Mouse (Mus musculus) hindbrain, embryonic 13.5 days (tissue): ENCODE measurements around the gene Rufy3. TPM values are rescaled to one million over a fixed set of nuclear protein-coding genes. Genes with fewer than 3 reads are reported as not detected.

Experiments
- ATAC-seq: fragments of 200-750 bp; cut with Nextera tagmentation; 2 replicates; pipeline ENCODE4 v1.8.0; 2017; ENCODE audit warnings: moderate TSS enrichment; ENCODE audit not compliant: low FRiP score
- H3K27ac ChIP-seq: fragments of 300-500 bp; sonication (generic); 2 replicates; pipeline ENCODE4 v1.5.1; 2015; ENCODE audit warnings: inconsistent platforms, mild to moderate bottlenecking, moderate library complexity
- H3K27me3 ChIP-seq: fragments of 300-500 bp; sonication (generic); 2 replicates; pipeline ENCODE4 v1.6.1; 2015; ENCODE audit warnings: mild to moderate bottlenecking, inconsistent platforms
- H3K36me3 ChIP-seq: fragments of 300-500 bp; sonication (generic); 2 replicates; pipeline ENCODE4 v1.6.1; 2015; ENCODE audit warnings: mild to moderate bottlenecking, inconsistent platforms
- H3K4me1 ChIP-seq: fragments of 300-500 bp; sonication (generic); replicated peaks from 2 replicates; pipeline ENCODE4 v1.6.1; 2015; ENCODE audit warnings: inconsistent platforms
- H3K4me2 ChIP-seq: fragments of 300-500 bp; sonication (generic); 2 replicates; pipeline ENCODE4 v1.6.1; 2015; ENCODE audit warnings: inconsistent platforms, mild to moderate bottlenecking, moderate library complexity
- H3K4me3 ChIP-seq: fragments of 300-500 bp; sonication (generic); 2 replicates; pipeline ENCODE4 v1.5.1; 2015; ENCODE audit warnings: mild to moderate bottlenecking, inconsistent platforms
- H3K9ac ChIP-seq: fragments of 300-500 bp; sonication (generic); 2 replicates; pipeline ENCODE4 v1.6.1; 2015; ENCODE audit warnings: mild to moderate bottlenecking, inconsistent platforms
- H3K9me3 ChIP-seq: fragments of 300-500 bp; sonication (generic); 2 replicates; pipeline ENCODE4 v1.6.1; 2016; ENCODE audit warnings: inconsistent platforms
- WGBS: fragments of 180-500 bp; shearing (Covaris S2); methylation state at CpG from one replicate; pipeline ENCODE4 v1.1.7; 2015; 5-methylcytosine and 5-hydroxymethylcytosine counted together
- polyA plus RNA-seq: library from polyadenylated mRNA; unstranded; fragments of >200 nt; fragmentation: Nextera tagmentation; extraction: Ambion mirVana; gene quantifications from 2 replicates; pipeline ENCODE4 v1.2.1, GENCODE M21; 2015

Rufy3 gene
- polyA plus RNA-seq, 1 experiment from 2014 or later = 299 TPM

GRCm38 (mm10) chr5:88604046-88604445 lies 39.2 kb downstream of the Rufy3 start:
- no peaks in the 10 kb centered on the region for H3K4me1 ChIP-seq
- H3K4me2 ChIP-seq = no peak overlapping the region
- H3K4me3 ChIP-seq = no peak overlapping the region
- no peak overlapping the region for H3K27ac ChIP-seq
- ATAC-seq = no peak
- no peaks in the 10 kb centered on the region for H3K27me3 ChIP-seq
- 97% methylated on average over 3 of the region's 3 CpGs for WGBS
- no peaks in the 10 kb centered on the region for H3K9me3 ChIP-seq
- H3K36me3 ChIP-seq = peaks cover 15% of the 10 kb centered on the region
- no peak overlapping the region for H3K9ac ChIP-seq

- Histone ChIP-seq H3K4me3 (no peak overlapping the region), H3K27me3 (no peaks in the 10 kb centered on the region), H3K36me3 (peaks cover 13% of the 10 kb centered on the region), H3K27ac (no peak overlapping the region), H3K9ac (no peak overlapping the region), H3K4me1 (no peaks in the 10 kb centered on the region), H3K9me3 (no peaks in the 10 kb centered on the region), H3K4me2 (no peak overlapping the region)
- ATAC-seq = peak; percentile 61; the same call in 1 of the 2 replicates
- 97% methylated on average over 7 of the region's 7 CpGs for WGBS
Observed at GRCm38 (mm10) chr5:88604641-88605358, 40.0 kb downstream of the Rufy3 start.

- 100% methylated on average over 1 of the region's 1 CpGs for WGBS
- ATAC-seq = no peak
- Histone ChIP-seq H3K4me1 (no peaks in the 10 kb centered on the region), H3K27ac (no peak overlapping the region), H3K9ac (no peak overlapping the region), H3K4me3 (no peak overlapping the region), H3K4me2 (no peak overlapping the region), H3K9me3 (no peaks in the 10 kb centered on the region), H3K36me3 (peaks cover 63% of the 10 kb centered on the region), H3K27me3 (no peaks in the 10 kb centered on the region)
Observed at GRCm38 (mm10) chr5:88614129-88614528, 49.3 kb downstream of the Rufy3 start.

- Histone ChIP-seq H3K36me3 (peaks cover 83% of the 10 kb centered on the region), H3K4me1 (no peaks in the 10 kb centered on the region), H3K4me3 (no peak overlapping the region), H3K9me3 (no peaks in the 10 kb centered on the region), H3K4me2 (no peak overlapping the region), H3K27ac (no peak overlapping the region), H3K27me3 (no peaks in the 10 kb centered on the region), H3K9ac (no peak overlapping the region)
- WGBS = 90% methylated on average over 4 of the region's 4 CpGs
- ATAC-seq = no peak
Observed at GRCm38 (mm10) chr5:88616988-88617387, 52.1 kb downstream of the Rufy3 start.

- Histone ChIP-seq H3K9me3 (no peaks in the 10 kb centered on the region), H3K27me3 (no peaks in the 10 kb centered on the region), H3K4me3 (no peak overlapping the region), H3K27ac (no peak overlapping the region), H3K9ac (no peak overlapping the region), H3K36me3 (peaks cover 70% of the 10 kb centered on the region), H3K4me2 (no peak overlapping the region), H3K4me1 (no peaks in the 10 kb centered on the region)
- WGBS = 98% methylated on average over 4 of the region's 4 CpGs
- 0 out of 2 replicates have a peak, but pooled peaks have one; percentile 21 for ATAC-seq
Observed at GRCm38 (mm10) chr5:88627545-88627944, 62.7 kb downstream of the Rufy3 start.

- H3K27me3 ChIP-seq = no peaks in the 10 kb centered on the region
- no peak overlapping the region for H3K4me2 ChIP-seq
- H3K27ac ChIP-seq = no peak overlapping the region
- WGBS = 89% methylated on average over 11 of the region's 11 CpGs
- no peaks in the 10 kb centered on the region for H3K9me3 ChIP-seq
- H3K36me3 ChIP-seq = peaks cover 84% of the 10 kb centered on the region
- H3K9ac ChIP-seq = no peak overlapping the region
- H3K4me3 ChIP-seq = no peak overlapping the region
- ATAC-seq = no peak
- H3K4me1 ChIP-seq = no peaks in the 10 kb centered on the region
Observed at GRCm38 (mm10) chr5:88629125-88629524, 64.3 kb downstream of the Rufy3 start.

GRCm38 (mm10) chr5:88629987-88630386 lies 65.1 kb downstream of the Rufy3 start:
- 94% methylated on average over 8 of the region's 8 CpGs for WGBS

GRCm38 (mm10) chr5:88630883-88631282 lies 66.0 kb downstream of the Rufy3 start:
- Histone ChIP-seq H3K36me3 (peaks cover 90% of the 10 kb centered on the region), H3K4me3 (no peak overlapping the region), H3K27ac (no peak overlapping the region), H3K4me2 (no peak overlapping the region), H3K4me1 (no peaks in the 10 kb centered on the region), H3K9me3 (no peaks in the 10 kb centered on the region), H3K9ac (no peak overlapping the region), H3K27me3 (no peaks in the 10 kb centered on the region)
- ATAC-seq = no peak
- WGBS = 85% methylated on average over 3 of the region's 3 CpGs

More at GRCm38 (mm10) chr5:88629987-88630386, 65.1 kb downstream of the Rufy3 start:
- no peak for ATAC-seq
- no peak overlapping the region for H3K4me2 ChIP-seq
- H3K9me3 ChIP-seq = no peaks in the 10 kb centered on the region
- H3K4me3 ChIP-seq = no peak overlapping the region
- H3K4me1 ChIP-seq = no peaks in the 10 kb centered on the region
- no peak overlapping the region for H3K9ac ChIP-seq
- peaks cover 88% of the 10 kb centered on the region for H3K36me3 ChIP-seq
- H3K27me3 ChIP-seq = no peaks in the 10 kb centered on the region
- no peak overlapping the region for H3K27ac ChIP-seq

GRCm38 (mm10) chr5:88631545-88631944 lies 66.7 kb downstream of the Rufy3 start:
- no peak for ATAC-seq
- no peak overlapping the region for H3K4me2 ChIP-seq
- H3K9ac ChIP-seq = no peak overlapping the region
- H3K4me3 ChIP-seq = no peak overlapping the region
- H3K27me3 ChIP-seq = no peaks in the 10 kb centered on the region
- peaks cover 87% of the 10 kb centered on the region for H3K36me3 ChIP-seq
- no peak overlapping the region for H3K27ac ChIP-seq
- no peaks in the 10 kb centered on the region for H3K4me1 ChIP-seq
- 94% methylated on average over 5 of the region's 5 CpGs for WGBS
- no peaks in the 10 kb centered on the region for H3K9me3 ChIP-seq

GRCm38 (mm10) chr5:88632463-88632862 lies 67.6 kb downstream of the Rufy3 start:
- WGBS = 84% methylated on average over 9 of the region's 9 CpGs

GRCm38 (mm10) chr5:88634076-88634475 lies 69.2 kb downstream of the Rufy3 start:
- H3K4me3 ChIP-seq = no peak overlapping the region
- H3K36me3 ChIP-seq = peaks cover 92% of the 10 kb centered on the region
- WGBS = 85% methylated on average over 5 of the region's 5 CpGs
- H3K27ac ChIP-seq = no peak overlapping the region
- ATAC-seq = no peak
- H3K4me2 ChIP-seq = no peak overlapping the region
- no peaks in the 10 kb centered on the region for H3K27me3 ChIP-seq
- H3K9me3 ChIP-seq = no peaks in the 10 kb centered on the region
- H3K9ac ChIP-seq = no peak overlapping the region
- no peaks in the 10 kb centered on the region for H3K4me1 ChIP-seq

More at GRCm38 (mm10) chr5:88632463-88632862, 67.6 kb downstream of the Rufy3 start:
- no peak overlapping the region for H3K9ac ChIP-seq
- ATAC-seq = no peak
- H3K27me3 ChIP-seq = no peaks in the 10 kb centered on the region
- H3K4me2 ChIP-seq = no peak overlapping the region
- H3K9me3 ChIP-seq = no peaks in the 10 kb centered on the region
- no peak overlapping the region for H3K4me3 ChIP-seq
- no peaks in the 10 kb centered on the region for H3K4me1 ChIP-seq
- H3K36me3 ChIP-seq = peaks cover 93% of the 10 kb centered on the region
- H3K27ac ChIP-seq = no peak overlapping the region

- no peak overlapping the region for H3K27ac ChIP-seq
- 82% methylated on average over 9 of the region's 9 CpGs for WGBS
- no peaks in the 10 kb centered on the region for H3K4me1 ChIP-seq
- ATAC-seq = no peak
- H3K9me3 ChIP-seq = no peaks in the 10 kb centered on the region
- no peak overlapping the region for H3K4me3 ChIP-seq
- no peaks in the 10 kb centered on the region for H3K27me3 ChIP-seq
- peaks cover 91% of the 10 kb centered on the region for H3K36me3 ChIP-seq
- H3K9ac ChIP-seq = no peak overlapping the region
- no peak overlapping the region for H3K4me2 ChIP-seq
Observed at GRCm38 (mm10) chr5:88642786-88643185, 77.9 kb downstream of the Rufy3 start.

- Histone ChIP-seq H3K27me3 (no peaks in the 10 kb centered on the region), H3K9me3 (no peaks in the 10 kb centered on the region), H3K27ac (no peak overlapping the region), H3K4me1 (no peaks in the 10 kb centered on the region), H3K9ac (no peak overlapping the region), H3K4me3 (no peak overlapping the region), H3K36me3 (peaks cover 92% of the 10 kb centered on the region), H3K4me2 (no peak overlapping the region)
- ATAC-seq = no peak
- WGBS = 93% methylated on average over 9 of the region's 9 CpGs
Observed at GRCm38 (mm10) chr5:88643491-88643890, 78.7 kb downstream of the Rufy3 start.
